Mouse (Mus musculus) adrenal gland, postnatal 14 days (tissue): ENCODE results near the gene 3110021N24Rik. TPM values are rescaled to one million over a fixed set of nuclear protein-coding genes. Genes with fewer than 3 reads are reported as not detected.
"Not testable (repeated sequence)": the region's sequence is repeated elsewhere in the genome, so short reads cannot be mapped to it uniquely, and the experiment has no call there.

Experiments
- DNase-seq: peaks from one replicate; pipeline ENCODE4 v3.0.0; 2021; ENCODE audit warnings: mixed read lengths
- long read RNA-seq, 2 experiments: library from polyadenylated mRNA; stranded (forward); transcript quantifications; one replicate each; pipeline ENCODE4 v2.0.0; 2021
- total RNA-seq: library from RNA; stranded (reverse); gene quantifications from 2 replicates; pipeline ENCODE4 v1.2.3, GENCODE M21; 2021

The 3110021N24Rik gene
- 0.59 and 0.68 TPM in 2 replicates for total RNA-seq
- long read RNA-seq, experiment 1, partial matches to known transcripts, result 0 of 1 reads
- long read RNA-seq, experiment 1, other reads (novel, unspliced or antisense), result 1 of 1 reads
- long read RNA-seq, experiment 2, partial matches to known transcripts, result 0 of 1 reads
- long read RNA-seq, experiment 2, other reads (novel, unspliced or antisense), result 1 of 1 reads

GRCm38 (mm10) chr4:108719349-108719748 lies at the start of gene 3110021N24Rik:
Gene 3110021N24Rik (plus strand): TSS chr4:108719649.
- no peak for DNase-seq

- DNase-seq, result no peak
Measured at GRCm38 (mm10) chr4:108686156-108686555, 33.3 kb upstream of the 3110021N24Rik start.

GRCm38 (mm10) chr4:108687098-108687497 lies 32.4 kb upstream of the 3110021N24Rik start:
- not testable (repeated sequence) for DNase-seq

GRCm38 (mm10) chr4:108690479-108690878 lies 29.0 kb upstream of the 3110021N24Rik start:
- DNase-seq, result no peak

- no peak for DNase-seq
Measured at GRCm38 (mm10) chr4:108691469-108691868, 28.0 kb upstream of the 3110021N24Rik start.

- peak; percentile 48 for DNase-seq
Measured at GRCm38 (mm10) chr4:108696934-108697333, 22.5 kb upstream of the 3110021N24Rik start.

GRCm38 (mm10) chr4:108708209-108708608 lies 11.2 kb upstream of the 3110021N24Rik start:
- peak; percentile 5 for DNase-seq

GRCm38 (mm10) chr4:108721245-108721784 lies 1.9 kb downstream of the 3110021N24Rik start:
- no peak for DNase-seq

GRCm38 (mm10) chr4:108724102-108724501 lies 4.7 kb downstream of the 3110021N24Rik start:
- DNase-seq, result no peak

GRCm38 (mm10) chr4:108730450-108730849 lies 11.0 kb downstream of the 3110021N24Rik start:
- no peak for DNase-seq

- no peak for DNase-seq
Measured at GRCm38 (mm10) chr4:108731582-108731981, 12.1 kb downstream of the 3110021N24Rik start.

GRCm38 (mm10) chr4:108746160-108746873 lies 26.9 kb downstream of the 3110021N24Rik start:
- DNase-seq, result no peak

GRCm38 (mm10) chr4:108759583-108759982 lies 40.1 kb downstream of the 3110021N24Rik start:
- no peak for DNase-seq

- DNase-seq, result no peak
Measured at GRCm38 (mm10) chr4:108768527-108768926, 49.1 kb downstream of the 3110021N24Rik start.

- no peak for DNase-seq
Measured at GRCm38 (mm10) chr4:108779763-108780056, 60.3 kb downstream of the 3110021N24Rik start.

GRCm38 (mm10) chr4:108780057-108780863 lies 60.8 kb downstream of the 3110021N24Rik start, which contains the start of gene Zfyve9:
Gene Zfyve9 (minus strand): TSS chr4:108780798.
- DNase-seq, result peak; percentile 89

GRCm38 (mm10) chr4:108780864-108781205 lies 61.4 kb downstream of the 3110021N24Rik start:
- DNase-seq, result no peak

- no peak for DNase-seq
Measured at GRCm38 (mm10) chr4:108781596-108781995, 62.1 kb downstream of the 3110021N24Rik start.

GRCm38 (mm10) chr4:108782421-108783085 lies 63.1 kb downstream of the 3110021N24Rik start:
- DNase-seq, result peak; percentile 37

- DNase-seq, result no peak
Measured at GRCm38 (mm10) chr4:108789258-108789936, 69.9 kb downstream of the 3110021N24Rik start.

- DNase-seq, result no peak
Measured at GRCm38 (mm10) chr4:108790507-108790906, 71.1 kb downstream of the 3110021N24Rik start.

- DNase-seq, result no peak
Measured at GRCm38 (mm10) chr4:108793941-108794340, 74.5 kb downstream of the 3110021N24Rik start.
